Mouse (Mus musculus) bone marrow macrophage, adult 2 months (primary cell): ENCODE results near the gene Colca2. TPM values are rescaled to one million over a fixed set of nuclear protein-coding genes. Genes with fewer than 3 reads are reported as not detected.

ENCODE experiments used
- H3K27ac ChIP-seq: 2 replicates; pipeline ENCODE4 v1.5.1; 2012; ENCODE audit warnings: low read depth, low read length; ENCODE audit not compliant: insufficient read depth
- H3K4me1 ChIP-seq: 2 replicates; pipeline ENCODE4 v1.6.1; 2012; ENCODE audit warnings: low read length; ENCODE audit not compliant: control insufficient read depth, insufficient read depth
- H3K4me3 ChIP-seq: 2 replicates; pipeline ENCODE4 v1.5.1; 2012; ENCODE audit warnings: mild to moderate bottlenecking, low read length, moderate library complexity; ENCODE audit not compliant: insufficient read depth
- CTCF ChIP-seq: IDR thresholded peaks from 2 replicates; pipeline ENCODE4 v1.5.1; 2012; ENCODE audit warnings: low read depth, mild to moderate bottlenecking, low read length, moderate library complexity
- POLR2A ChIP-seq: IDR thresholded peaks from 2 replicates; pipeline ENCODE4 v1.6.1; 2012; ENCODE audit warnings: mild to moderate bottlenecking, low read depth, low read length, borderline replicate concordance
- polyA plus RNA-seq: library from polyadenylated mRNA; stranded (reverse); fragments of >200 nt; gene quantifications from 2 replicates; pipeline ENCODE4 v1.2.4, GENCODE M21; 2012; ENCODE audit not compliant: missing spikeins, insufficient read depth, insufficient read length

Gene Colca2
- polyA plus RNA-seq, 1 experiment, result not detected

GRCm38 (mm10) chr9:51274678-51275077 lies 3.7 kb downstream of the Colca2 start:
- TF ChIP-seq POLR2A (no peak), CTCF (no peak)
- Histone ChIP-seq H3K27ac (no peak overlapping the region), H3K4me1 (no peaks in the 10 kb centered on the region), H3K4me3 (no peak overlapping the region)

DNA sequence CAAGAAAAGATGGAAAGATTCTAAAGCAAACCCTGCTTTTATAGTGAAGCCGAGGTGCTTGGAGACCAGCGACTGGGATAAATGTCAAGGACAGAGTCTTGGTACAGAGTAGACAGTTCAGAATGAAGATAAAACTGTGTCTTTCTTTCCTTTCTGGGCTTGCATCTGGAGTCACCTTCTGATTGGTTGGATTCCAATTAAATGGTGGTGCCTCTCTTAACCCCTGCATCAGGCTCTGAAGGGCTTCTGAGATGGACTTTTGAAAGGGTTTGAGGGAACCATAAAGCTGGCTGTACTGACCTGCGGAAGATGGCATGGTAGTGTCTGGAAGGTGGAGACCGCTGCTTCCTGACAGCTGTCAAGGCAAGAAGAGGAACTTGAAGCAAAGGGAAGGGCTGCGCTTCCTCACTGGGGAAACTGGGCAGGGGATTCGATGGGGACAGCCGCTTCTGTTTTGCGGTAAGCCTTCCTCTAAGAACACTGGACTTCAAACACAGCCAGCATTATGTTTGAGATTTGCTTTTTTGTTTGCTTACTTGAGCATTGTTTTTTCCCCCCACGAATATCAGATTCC lies 4.7 kb downstream of the Colca2 start:
- no peak overlapping the region for H3K4me3 ChIP-seq
- no peaks in the 10 kb centered on the region for H3K4me1 ChIP-seq
- H3K27ac ChIP-seq, result no peak overlapping the region
- no peak for TF ChIP-seq POLR2A
- no peak for TF ChIP-seq CTCF

DNA sequence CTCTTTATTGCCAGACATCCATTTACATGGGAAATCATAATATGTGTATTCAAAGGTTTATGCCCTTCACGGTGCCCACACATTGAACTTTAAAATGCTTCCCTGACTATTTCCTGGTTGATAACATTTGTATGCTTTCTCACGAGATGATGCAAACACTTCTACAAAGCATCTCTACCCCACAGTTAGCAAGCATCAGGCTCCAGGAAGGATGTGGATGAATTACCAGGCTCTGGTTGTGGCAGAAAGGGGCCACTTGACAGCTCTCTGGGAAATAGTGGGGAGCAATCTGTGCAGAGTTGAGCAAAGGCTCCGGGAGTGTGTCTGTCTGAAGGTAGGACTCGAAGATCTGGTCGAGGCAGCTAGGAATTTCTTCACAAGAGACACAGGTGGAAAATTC lies 6.3 kb downstream of the Colca2 start:
- H3K4me1 ChIP-seq, result no peaks in the 10 kb centered on the region
- TF ChIP-seq POLR2A (no peak), CTCF (no peak)
- H3K27ac ChIP-seq, result no peak overlapping the region
- H3K4me3 ChIP-seq, result no peak overlapping the region

DNA sequence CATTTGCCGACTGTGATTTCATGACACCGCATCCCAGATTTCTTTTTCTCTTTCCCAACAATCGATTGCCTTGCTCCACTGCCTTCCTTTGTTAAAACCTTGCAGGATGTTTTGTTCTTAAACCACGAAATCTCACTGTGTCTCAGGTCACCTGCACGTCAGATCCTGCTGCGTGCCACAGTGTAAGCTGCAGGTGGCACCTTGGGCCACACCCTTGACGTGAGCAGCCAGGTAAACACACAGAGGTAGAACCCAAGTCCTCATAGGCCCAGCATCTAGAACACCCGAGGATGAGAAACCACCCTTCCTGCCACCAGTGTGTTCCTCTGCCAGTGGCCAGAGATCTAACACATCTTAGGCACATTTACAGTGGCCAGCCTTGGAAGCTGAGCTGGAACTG lies 7.3 kb downstream of the Colca2 start:
- Histone ChIP-seq H3K4me3 (no peak overlapping the region), H3K27ac (no peak overlapping the region), H3K4me1 (no peaks in the 10 kb centered on the region)
- TF ChIP-seq CTCF, result no peak
- no peak for TF ChIP-seq POLR2A

DNA sequence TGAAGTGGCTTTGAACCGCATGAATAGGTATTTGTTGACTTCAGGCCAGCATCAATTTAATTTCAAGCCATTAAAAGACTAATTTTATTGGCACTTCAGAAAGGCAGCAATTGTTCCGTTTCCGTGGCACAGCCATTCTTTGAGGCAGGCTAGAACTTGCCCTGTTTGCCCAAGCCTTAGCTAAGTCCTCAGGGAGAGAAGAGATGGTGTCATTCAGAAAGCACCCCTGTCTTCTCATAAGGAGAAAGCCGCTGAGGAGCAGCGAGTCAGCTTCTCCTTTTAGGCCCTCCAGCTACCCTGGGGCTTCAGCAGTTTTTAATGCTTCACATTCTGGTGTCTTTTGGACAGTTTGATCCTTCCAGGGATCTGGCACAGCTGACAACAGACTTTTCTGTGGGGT lies 9.5 kb downstream of the Colca2 start:
- TF ChIP-seq CTCF, result no peak
- no peak for TF ChIP-seq POLR2A

GRCm38 (mm10) chr9:51258426-51258825 lies 19.9 kb downstream of the Colca2 start:
- Histone ChIP-seq H3K4me1 (no peaks in the 10 kb centered on the region), H3K4me3 (no peak overlapping the region), H3K27ac (no peak overlapping the region)
- no peak for TF ChIP-seq CTCF
- TF ChIP-seq POLR2A, result no peak

More for the DNA sequence above, 9.5 kb downstream of the Colca2 start:
- no peaks in the 10 kb centered on the region for H3K4me1 ChIP-seq
- no peak overlapping the region for H3K4me3 ChIP-seq
- no peak overlapping the region for H3K27ac ChIP-seq

DNA sequence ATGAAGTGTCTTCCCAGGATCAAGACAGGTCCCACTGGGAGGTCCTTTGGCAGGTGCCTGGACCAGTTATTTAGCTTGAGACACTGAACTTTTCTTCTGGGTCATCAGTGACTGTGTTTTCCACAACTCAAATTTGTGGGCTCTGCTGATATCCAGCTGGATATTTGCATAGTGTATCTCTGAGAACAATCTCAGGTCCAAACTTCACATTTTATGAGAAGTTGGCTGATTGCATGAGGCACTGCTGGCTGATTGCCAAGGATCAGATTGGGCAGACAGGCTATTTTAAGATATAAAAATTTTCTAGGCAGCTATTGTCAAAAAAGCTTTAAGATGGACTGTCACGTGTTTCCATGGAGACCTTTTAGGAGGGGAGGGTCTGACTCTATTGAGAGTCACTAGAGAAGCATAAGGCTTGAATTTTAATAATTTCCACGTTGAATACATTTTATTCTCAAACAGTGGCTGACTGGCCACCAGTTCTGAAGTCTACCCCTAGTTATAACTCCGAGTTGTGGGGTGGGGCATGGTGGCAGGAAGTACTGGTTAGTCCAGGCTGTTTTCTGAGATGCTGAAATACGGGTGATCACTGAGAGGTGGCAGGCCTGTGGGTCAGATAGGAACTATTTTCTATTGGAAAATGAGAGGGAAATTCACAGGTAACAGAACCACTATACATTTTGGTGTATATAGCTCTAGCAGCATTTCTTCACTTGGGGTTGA lies 21.4 kb downstream of the Colca2 start:
- Histone ChIP-seq H3K4me1 (no peaks in the 10 kb centered on the region), H3K27ac (no peak overlapping the region), H3K4me3 (no peak overlapping the region)
- no peak for TF ChIP-seq POLR2A
- TF ChIP-seq CTCF, result no peak

GRCm38 (mm10) chr9:51238741-51239385 lies 39.5 kb downstream of the Colca2 start:
- no peak overlapping the region for H3K4me3 ChIP-seq
- H3K4me1 ChIP-seq, result no peaks in the 10 kb centered on the region; the same call in 1 of the 2 replicates
- no peak for TF ChIP-seq CTCF
- no peak for TF ChIP-seq POLR2A
- no peak overlapping the region for H3K27ac ChIP-seq

GRCm38 (mm10) chr9:51232163-51232562 lies 46.2 kb downstream of the Colca2 start:
- Histone ChIP-seq H3K4me3 (no peak overlapping the region), H3K4me1 (no peaks in the 10 kb centered on the region), H3K27ac (no peak overlapping the region)
- TF ChIP-seq POLR2A (no peak), CTCF (no peak)

GRCm38 (mm10) chr9:51230701-51231389 lies 47.5 kb downstream of the Colca2 start:
- no peak overlapping the region for H3K27ac ChIP-seq
- no peaks in the 10 kb centered on the region for H3K4me1 ChIP-seq
- TF ChIP-seq POLR2A (no peak), CTCF (no peak)
- no peak overlapping the region for H3K4me3 ChIP-seq
